Mouse (Mus musculus) bone marrow, adult 2 months (tissue): ENCODE measurements around the gene Foxo3. TPM values are rescaled to one million over a fixed set of nuclear protein-coding genes. Genes with fewer than 3 reads are reported as not detected.

Source experiments
- H3K27ac ChIP-seq: fragments of 200-500 bp; 2 replicates; pipeline ENCODE4 v1.5.1; 2012; ENCODE audit warnings: low read depth, mild to moderate bottlenecking, control low read depth, inconsistent platforms, low read length; ENCODE audit not compliant: control insufficient read depth, poor library complexity, insufficient read depth
- H3K4me1 ChIP-seq: fragments of 200-500 bp; 2 replicates; pipeline ENCODE4 v1.6.1; 2011; ENCODE audit warnings: low read length; ENCODE audit not compliant: control insufficient read depth, insufficient read depth
- H3K4me3 ChIP-seq: fragments of 200-500 bp; replicated peaks from 2 replicates; pipeline ENCODE3; 2011; ENCODE audit warnings: mild to moderate bottlenecking, low read depth, low read length, control low read depth; ENCODE audit not compliant: control insufficient read depth
- CTCF ChIP-seq: fragments of 200-500 bp; IDR thresholded peaks from 2 replicates; pipeline ENCODE4 v1.5.1; 2011; ENCODE audit warnings: low read length, control low read depth; ENCODE audit not compliant: control insufficient read depth, insufficient read depth
- POLR2A ChIP-seq: fragments of 200-500 bp; IDR thresholded peaks from 2 replicates; pipeline ENCODE4 v1.6.1; 2011; ENCODE audit warnings: low read depth, mild to moderate bottlenecking, control low read depth, low read length, borderline replicate concordance; ENCODE audit not compliant: control insufficient read depth
- WGBS: fragments of 180-500 bp; shearing (Covaris S2); methylation state at CpG from one replicate; pipeline ENCODE4 v1.1.7; 2018; 5-methylcytosine and 5-hydroxymethylcytosine counted together
- polyA plus RNA-seq: library from polyadenylated mRNA; stranded (reverse); fragments of >200 nt; gene quantifications from 2 replicates; pipeline ENCODE4 v1.2.4, GENCODE M21; 2011; ENCODE audit warnings: low replicate concordance; ENCODE audit not compliant: missing spikeins, insufficient read depth, insufficient read length

Gene Foxo3
- polyA plus RNA-seq, 1 experiment, result 51.5 TPM

GRCm38 (mm10) chr10:42220418-42220952, 56.1 kb downstream of the Foxo3 start:
- H3K4me3 ChIP-seq, result no peak overlapping the region
- 6% methylated on average over 5 of the region's 5 CpGs for WGBS
- H3K27ac ChIP-seq, result peak overlapping the region; percentile 19; the same call in 1 of the 2 replicates
- no peak for TF ChIP-seq CTCF
- TF ChIP-seq POLR2A, result no peak
- H3K4me1 ChIP-seq, result peaks cover 12% of the 10 kb centered on the region; the same call in 1 of the 2 replicates

GRCm38 (mm10) chr10:42211407-42211806, 65.1 kb downstream of the Foxo3 start:
- Histone ChIP-seq H3K4me1 (no peaks in the 10 kb centered on the region; the same call in 1 of the 2 replicates), H3K4me3 (no peak overlapping the region), H3K27ac (no peak overlapping the region)
- 90% methylated on average over 7 of the region's 7 CpGs for WGBS
- TF ChIP-seq CTCF, result no peak
- no peak for TF ChIP-seq POLR2A

GRCm38 (mm10) chr10:42210641-42211040, 65.9 kb downstream of the Foxo3 start:
- TF ChIP-seq POLR2A, result no peak
- no peak for TF ChIP-seq CTCF
- Histone ChIP-seq H3K4me1 (no peaks in the 10 kb centered on the region; the same call in 1 of the 2 replicates), H3K27ac (no peak overlapping the region), H3K4me3 (no peak overlapping the region)
- 76% methylated on average over 2 of the region's 2 CpGs for WGBS

GRCm38 (mm10) chr10:42209809-42210208, 66.7 kb downstream of the Foxo3 start:
- no peaks in the 10 kb centered on the region; the same call in 1 of the 2 replicates for H3K4me1 ChIP-seq
- WGBS, result 91% methylated on average over 6 of the region's 6 CpGs
- no peak overlapping the region for H3K27ac ChIP-seq
- TF ChIP-seq POLR2A, result no peak
- H3K4me3 ChIP-seq, result no peak overlapping the region

GRCm38 (mm10) chr10:42207612-42208011, 68.9 kb downstream of the Foxo3 start:
- 91% methylated on average over 12 of the region's 12 CpGs for WGBS
- H3K4me3 ChIP-seq, result no peak overlapping the region
- no peak overlapping the region for H3K27ac ChIP-seq
- TF ChIP-seq POLR2A (no peak), CTCF (no peak)
- no peaks in the 10 kb centered on the region; the same call in 1 of the 2 replicates for H3K4me1 ChIP-seq

- TF ChIP-seq CTCF (no peak), POLR2A (no peak)
- H3K27ac ChIP-seq, result no peak overlapping the region
- H3K4me3 ChIP-seq, result no peak overlapping the region
- no peaks in the 10 kb centered on the region for H3K4me1 ChIP-seq
- 82% methylated on average over 20 of the region's 20 CpGs for WGBS
These were observed 71.7 kb downstream of the Foxo3 start for GRCm38 (mm10) chr10:42204768-42205412.

- no peaks in the 10 kb centered on the region for H3K4me1 ChIP-seq
- TF ChIP-seq CTCF (no peak), POLR2A (no peak)
- no peak overlapping the region for H3K27ac ChIP-seq
- no peak overlapping the region for H3K4me3 ChIP-seq
- 89% methylated on average over 18 of the region's 18 CpGs for WGBS
These were observed 73.0 kb downstream of the Foxo3 start for GRCm38 (mm10) chr10:42203321-42204155.

GRCm38 (mm10) chr10:42202561-42202960, 74.0 kb downstream of the Foxo3 start:
- Histone ChIP-seq H3K4me3 (no peak overlapping the region), H3K27ac (no peak overlapping the region), H3K4me1 (no peaks in the 10 kb centered on the region)
- WGBS, result 74% methylated on average over 8 of the region's 8 CpGs
- no peak for TF ChIP-seq POLR2A

GRCm38 (mm10) chr10:42199472-42199871, 77.1 kb downstream of the Foxo3 start:
- H3K4me3 ChIP-seq, result no peak overlapping the region
- no peak for TF ChIP-seq CTCF
- TF ChIP-seq POLR2A, result no peak
- no peak overlapping the region for H3K27ac ChIP-seq
- WGBS, result 58% methylated on average over 3 of the region's 3 CpGs
- H3K4me1 ChIP-seq, result no peaks in the 10 kb centered on the region; the same call in 1 of the 2 replicates
